Mouse (Mus musculus) CD4-positive, CD25-positive, alpha-beta regulatory T cell, adult 4 months (primary cell): ENCODE measurements around the gene Fkbpl. TPM values are rescaled to one million over a fixed set of nuclear protein-coding genes. Genes with fewer than 3 reads are reported as not detected.

ENCODE experiments used
- ATAC-seq: one replicate; pipeline ENCODE4 v1.8.0; 2017
- polyA plus RNA-seq, 2 experiments: library from polyadenylated mRNA; unstranded; fragments of 100-300 nt; shearing (Covaris generic); gene quantifications; one replicate each; pipeline ENCODE4 v1.2.1; 2017

Gene Fkbpl
- polyA plus RNA-seq, 2 experiments from 2014 or later: 3.6 to 5.9 TPM

DNA sequence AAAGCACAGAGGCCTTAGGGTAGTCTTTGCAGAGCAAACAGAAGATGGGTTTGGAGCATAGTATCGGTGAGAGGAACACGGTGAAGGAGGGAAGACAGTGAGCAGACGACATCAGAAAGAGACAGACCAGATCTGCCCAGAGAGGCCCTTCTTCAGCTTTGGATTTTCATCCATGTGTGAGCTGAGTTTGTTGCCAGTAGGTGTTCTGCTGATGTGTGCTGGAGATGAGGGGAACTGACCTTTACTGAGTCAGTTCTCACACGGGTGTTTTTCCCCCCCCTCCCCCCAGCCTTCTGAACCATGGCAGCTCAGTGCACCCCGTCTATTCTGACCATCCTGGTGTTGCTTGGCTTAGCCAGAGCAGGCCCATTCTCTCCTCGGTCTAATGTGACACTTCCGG, 25.7 kb downstream of the Fkbpl start, which contains the start of gene Tnxb:
Gene Tnxb, plus strand, starts transcription at position 301 of the 400 bp plus-strand sequence.
- no peak for ATAC-seq

DNA sequence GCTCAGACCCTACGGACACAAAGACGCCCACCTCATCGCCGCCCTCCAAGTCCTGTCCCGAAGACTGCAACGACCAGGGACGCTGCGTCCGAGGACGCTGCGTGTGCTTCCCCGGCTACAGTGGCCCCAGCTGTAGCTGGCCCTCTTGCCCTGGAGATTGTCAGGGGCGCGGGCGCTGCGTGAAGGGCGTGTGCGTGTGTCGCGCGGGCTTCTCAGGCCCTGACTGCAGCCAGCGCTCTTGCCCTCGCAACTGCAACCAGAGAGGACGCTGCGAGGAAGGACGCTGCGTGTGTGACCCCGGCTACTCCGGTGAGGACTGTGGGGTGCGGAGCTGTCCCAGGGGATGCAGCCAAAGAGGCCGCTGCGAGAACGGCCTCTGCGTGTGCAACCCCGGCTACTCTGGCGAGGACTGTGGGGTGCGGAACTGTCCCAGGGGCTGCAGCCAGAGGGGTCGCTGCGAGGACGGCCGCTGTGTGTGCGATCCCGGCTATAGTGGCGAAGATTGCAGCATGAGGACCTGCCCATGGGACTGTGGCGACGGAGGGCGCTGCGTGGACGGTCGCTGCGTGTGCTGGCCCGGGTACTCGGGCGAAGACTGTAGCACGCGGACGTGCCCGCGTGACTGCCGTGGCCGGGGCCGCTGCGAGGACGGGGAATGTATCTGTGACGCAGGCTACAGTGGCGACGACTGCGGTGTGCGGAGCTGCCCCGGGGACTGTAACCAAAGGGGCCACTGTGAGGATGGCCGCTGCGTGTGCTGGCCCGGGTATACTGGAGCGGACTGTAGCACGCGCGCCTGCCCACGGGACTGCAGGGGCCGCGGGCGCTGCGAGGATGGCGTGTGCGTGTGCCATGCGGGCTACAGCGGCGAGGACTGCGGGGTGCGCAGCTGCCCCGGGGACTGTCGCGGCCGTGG, 26.8 kb downstream of the Fkbpl start:
- no peak for ATAC-seq

DNA sequence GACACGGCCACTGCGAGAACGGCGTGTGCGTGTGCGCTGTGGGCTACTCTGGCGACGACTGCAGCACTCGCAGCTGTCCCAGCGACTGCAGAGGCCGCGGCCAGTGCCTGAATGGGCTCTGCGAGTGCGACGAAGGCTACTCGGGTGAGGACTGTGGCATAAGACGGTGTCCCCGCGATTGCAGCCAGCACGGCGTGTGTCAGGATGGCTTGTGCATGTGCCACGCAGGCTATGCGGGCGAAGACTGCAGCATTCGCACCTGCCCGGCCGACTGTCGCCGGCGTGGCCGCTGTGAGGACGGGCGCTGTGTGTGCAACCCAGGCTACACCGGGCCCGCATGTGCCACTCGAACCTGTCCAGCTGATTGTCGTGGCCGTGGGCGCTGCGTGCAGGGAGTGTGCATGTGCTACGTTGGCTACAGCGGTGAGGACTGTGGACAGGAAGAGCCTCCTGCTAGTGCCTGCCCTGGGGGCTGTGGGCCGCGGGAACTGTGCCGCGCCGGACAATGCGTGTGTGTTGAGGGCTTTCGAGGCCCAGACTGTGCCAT, 27.8 kb downstream of the Fkbpl start:
- no peak for ATAC-seq

DNA sequence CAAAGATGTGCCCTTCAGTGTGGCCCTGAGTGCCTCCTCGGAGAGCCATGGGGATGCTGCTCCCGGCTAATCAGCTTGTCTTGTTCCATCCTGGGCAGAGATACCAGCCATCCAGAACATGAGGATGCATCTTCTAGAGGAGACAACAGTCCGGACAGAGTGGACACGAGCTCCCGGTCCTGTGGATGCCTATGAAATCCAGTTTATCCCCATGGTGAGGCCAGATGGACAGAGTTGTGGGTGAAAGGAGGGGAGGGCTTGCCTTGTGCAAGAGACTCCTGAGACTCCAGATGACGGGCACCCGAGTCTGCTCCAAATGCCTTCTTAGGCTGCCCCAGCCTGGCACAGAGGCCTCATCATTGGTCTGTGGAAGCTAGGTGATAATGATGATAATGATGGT, 28.6 kb downstream of the Fkbpl start:
- ATAC-seq: no peak

DNA sequence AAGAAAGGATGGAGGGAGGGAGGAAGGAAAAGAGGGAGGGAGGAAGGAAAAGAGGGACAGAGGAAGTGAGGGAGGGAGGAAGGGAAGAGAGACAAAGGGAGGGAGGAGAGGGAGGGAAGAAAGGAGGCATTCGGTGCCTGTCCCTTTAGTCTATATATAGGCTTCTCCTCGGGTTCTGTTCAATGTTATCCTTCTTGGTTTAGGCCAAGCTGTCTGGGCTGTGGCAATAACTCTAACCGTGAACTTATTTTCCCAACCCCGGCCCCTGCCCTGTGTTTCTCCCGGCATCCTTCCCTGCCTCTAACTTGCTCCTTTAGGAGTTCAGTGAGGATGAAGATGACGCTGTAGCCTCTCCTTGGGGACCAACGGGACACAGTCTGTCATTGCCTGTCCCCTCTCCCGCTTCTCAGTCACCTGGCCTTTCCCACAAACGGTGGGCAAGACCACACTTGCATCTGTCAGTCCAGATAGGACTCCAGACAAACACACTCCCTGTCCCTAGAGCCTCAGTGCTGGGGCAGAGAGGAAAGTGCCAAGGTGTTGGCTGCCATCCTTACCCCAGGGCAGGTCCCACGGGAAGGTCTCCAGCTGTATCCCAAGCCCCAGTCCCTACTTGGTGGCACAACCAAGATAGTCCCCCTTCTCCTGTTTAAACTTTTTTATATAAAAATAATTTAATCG, 30.1 kb downstream of the Fkbpl start:
- no peak for ATAC-seq

DNA sequence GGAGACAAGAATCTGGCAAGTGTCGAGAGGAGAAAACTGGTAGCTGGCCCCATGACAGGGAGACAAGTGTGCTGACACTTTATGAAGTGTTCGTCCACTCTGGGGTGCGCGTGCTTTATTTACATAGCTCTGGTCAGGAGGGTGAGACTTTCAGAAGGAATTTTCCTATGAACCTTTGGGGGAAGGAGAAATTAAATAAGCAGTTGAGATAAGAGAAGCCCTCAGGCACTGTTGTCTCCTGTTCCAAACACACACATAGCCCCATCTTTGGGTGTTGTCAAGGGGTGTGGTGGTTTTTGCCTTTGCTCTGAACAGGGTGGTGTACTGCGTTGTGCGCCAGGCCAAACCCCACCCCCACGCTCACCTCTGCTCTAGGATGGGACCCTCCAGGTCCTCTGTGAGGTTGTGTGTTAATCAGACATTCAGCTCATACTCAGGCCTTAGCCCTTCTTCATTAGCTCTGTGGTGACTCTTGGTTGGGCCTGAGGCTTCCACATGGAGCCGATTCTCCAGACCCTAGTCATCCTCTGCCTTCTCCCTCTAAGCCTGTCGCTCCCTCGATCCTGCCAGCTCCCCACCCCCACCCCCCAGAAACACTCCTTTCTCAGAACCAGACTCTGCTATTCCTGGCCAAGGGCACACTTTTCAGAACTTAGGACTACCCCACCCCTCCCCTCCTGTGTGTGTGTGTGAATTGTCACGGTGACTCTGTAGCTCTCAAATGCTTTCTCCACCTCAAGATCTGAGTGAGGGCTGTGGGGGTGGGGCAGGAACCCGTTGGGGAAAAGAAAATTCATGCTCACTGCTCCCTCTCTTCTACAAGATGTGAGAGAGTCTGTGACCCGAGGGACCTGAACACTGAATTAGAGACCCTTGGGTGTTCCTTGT, 30.9 kb downstream of the Fkbpl start:
- no peak for ATAC-seq

DNA sequence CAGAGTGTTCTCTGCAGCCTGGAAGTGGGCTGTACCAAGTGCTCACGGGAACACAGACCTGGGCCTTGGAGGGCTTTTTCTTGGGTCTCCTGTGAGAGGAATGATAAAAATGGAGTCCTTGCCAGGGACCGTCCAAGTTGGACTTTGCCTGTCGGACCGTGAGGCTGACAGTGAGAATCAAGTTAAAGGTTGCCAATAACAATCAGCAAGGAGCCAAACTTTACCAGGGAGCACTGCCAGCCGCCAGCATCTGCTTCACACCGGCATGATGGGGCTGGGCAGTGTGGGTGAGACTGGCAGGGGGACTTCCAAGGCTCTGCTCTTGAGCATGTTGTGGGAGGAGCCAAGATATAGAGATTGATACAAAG, 31.5 kb downstream of the Fkbpl start:
- ATAC-seq: no peak

DNA sequence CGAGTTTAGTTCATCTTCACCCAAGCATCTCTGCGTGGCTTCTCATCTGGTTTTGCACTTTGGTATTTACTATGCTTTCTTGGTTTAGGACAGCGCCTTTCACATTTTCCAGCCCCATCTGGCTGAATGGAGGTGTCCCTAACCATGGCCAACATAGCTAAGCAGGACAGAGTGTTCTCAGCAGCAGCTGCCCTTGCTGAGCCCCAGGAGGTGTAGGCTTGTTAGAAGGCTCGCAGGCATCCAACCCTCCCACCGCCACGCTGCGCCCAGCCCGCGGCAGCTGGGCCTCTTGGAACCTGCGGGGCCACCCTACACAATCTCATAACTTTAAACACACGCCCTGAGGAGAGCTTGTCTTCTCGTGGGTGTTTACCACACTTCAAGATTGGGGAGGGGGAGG, 32.1 kb downstream of the Fkbpl start:
- ATAC-seq: no peak

DNA sequence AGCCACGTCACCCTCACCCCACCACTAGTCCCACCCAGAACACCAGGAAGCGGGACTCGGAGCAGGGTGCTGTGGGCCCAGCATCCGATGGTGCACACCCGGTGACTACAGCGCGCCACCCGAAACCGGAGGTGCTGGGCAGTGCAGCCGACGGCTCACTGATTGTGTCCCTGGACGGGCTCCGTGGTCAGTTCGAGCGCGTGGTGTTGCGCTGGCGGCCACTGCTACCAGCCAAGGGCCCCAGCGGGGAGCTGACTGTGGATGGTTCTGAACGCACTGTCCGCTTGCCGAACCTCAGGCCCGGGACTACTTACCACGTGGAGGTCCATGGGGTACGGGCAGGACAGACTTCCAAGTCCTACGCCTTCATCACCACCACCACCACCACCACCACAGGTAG, 35.6 kb downstream of the Fkbpl start:
- no peak for ATAC-seq

DNA sequence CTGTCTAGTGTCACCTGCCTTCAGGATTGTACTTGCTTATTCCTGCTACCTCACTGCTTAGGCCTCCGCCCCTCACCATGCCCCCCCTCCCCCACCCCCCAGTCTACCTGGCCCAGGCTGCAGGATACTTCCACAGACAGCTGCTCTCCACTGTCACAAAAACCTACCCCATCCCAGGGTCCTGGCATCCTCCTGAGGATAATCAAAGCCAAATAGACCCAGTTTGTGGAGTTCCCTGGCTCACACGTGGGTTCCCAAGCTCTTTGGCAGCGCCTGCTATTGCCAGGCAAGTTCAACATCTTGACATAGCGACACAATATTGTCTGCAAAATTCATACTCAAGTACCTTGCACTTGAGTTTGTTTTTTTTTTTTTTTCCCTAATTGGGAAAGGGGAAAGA, 36.1 kb downstream of the Fkbpl start:
- ATAC-seq: no peak

DNA sequence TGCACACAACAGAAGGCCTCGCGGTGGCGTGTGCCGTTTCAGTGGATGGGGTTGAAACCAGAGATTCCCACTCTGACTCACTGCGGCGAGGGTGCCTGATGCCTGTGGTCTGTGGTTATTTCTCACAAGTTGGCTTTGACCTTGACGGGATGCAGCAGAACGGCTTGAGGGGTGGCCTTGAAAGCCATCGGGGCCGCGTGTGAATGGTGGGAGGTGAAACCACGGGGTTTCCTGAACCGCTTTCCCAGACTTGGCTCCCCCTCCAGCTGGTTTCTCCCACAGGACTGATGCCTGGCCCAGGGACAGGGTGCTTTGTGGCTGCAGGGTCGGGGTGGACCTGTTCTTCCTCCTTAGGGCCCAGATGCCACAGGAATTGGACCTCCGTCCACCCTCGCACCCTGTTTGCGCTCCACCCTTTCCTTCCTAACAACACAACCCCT, 36.6 kb downstream of the Fkbpl start:
- ATAC-seq: no peak

DNA sequence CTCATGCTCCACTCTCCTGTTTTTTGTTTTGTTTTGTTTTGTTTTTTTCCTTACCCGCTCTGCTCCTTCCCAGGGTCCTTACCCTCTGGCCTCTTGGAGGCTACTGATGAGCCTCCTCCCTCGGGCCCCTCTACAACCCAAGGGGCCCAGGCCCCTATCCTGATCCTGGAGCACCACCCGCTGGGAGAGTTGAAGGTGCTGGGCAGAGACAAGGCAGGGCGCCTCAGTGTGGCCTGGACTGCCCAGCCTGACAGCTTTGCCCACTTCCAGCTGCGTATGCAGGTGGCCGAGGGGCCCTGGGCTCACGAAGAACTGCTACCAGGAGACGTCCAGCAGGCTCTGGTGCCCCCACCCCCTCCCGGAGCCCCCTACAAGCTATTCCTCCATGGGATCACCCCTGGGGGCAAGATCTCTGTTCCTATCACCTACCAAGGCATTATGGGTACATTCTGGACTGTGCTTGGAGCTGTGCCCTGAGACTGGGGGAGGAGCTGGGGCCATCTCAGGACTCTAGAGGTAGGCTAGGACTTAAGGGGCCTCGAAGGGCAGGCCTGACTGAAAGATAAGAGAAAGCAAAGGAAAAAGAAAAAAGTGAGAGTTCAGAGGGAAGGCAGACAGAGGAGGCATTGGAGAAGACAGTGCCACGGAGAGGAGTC, 37.4 kb downstream of the Fkbpl start:
- ATAC-seq: no peak

DNA sequence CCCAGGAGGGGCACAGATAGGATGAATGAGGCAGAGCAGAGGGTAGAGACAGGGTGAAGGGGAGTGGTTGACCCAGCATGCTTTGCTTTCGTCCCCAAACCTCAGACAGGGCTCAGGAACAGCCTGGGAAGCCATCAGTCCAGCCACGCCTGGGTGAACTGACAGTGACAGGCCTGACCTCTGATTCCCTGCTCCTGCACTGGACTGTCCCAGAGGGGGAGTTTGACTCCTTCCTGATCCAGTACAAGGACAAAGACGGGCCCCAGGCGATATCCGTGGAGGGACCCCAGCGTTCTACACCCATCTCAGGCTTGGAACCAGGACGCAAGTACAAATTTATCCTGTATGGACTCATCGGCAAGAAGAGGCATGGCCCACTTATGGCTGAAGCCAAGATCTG, 38.6 kb downstream of the Fkbpl start:
- no peak for ATAC-seq

DNA sequence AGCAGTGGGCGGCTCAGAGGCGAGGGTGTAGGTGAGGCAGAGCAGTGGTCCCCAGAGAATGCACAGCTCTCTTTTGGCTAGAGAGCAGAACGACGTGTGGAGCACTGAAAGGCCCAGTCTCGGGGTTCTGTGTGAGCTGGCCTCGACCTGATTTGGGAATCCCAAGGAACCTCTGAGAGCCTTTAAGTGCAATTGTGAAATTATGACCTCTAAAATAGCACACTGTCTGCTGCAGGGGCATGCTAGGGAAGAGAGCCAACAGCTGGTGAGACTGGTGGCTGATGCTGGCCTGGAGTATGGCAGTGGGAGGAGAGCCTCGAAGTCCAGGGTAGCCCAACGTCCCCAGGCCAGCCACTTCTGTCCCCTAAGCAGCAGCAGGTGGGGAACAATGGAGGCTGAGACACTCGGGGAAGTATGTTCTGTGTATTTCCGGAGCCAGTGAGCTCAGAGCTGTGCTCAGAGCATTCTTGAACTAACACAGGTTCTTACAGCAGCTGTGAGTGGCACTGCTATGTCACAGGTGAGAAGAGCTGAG, 39.2 kb downstream of the Fkbpl start:
- ATAC-seq: no peak

DNA sequence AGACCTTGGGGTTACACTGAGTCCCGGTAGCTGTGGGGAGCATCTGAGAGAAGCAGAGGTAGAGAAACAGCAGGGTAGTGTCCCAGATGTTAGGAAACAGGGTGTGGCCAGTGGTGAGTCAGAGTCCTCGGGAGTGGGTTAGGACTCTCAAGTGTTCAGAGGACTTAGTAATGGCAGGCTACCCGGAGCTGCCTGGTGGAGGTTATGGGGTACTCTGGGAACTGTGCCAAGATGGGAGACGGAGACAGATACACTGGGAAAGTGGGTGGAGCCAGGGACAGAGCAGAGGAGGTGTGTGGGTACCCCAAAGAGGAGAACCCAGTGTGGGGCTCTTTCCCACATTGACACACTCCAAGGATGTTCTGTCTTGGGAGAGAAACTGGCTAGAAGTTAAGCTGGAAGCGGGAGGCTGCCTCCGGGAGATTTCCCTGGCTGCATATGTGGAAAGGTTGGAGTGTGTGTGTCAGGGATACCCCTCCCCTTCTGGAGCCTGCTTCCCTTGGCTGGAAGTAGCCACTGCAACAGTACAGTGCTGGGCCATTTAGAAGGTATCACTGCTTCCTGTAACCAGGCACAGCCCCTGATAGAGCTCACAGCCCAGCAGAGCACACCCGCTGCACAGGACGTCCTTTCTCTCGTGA, 39.8 kb downstream of the Fkbpl start:
- ATAC-seq: no peak

DNA sequence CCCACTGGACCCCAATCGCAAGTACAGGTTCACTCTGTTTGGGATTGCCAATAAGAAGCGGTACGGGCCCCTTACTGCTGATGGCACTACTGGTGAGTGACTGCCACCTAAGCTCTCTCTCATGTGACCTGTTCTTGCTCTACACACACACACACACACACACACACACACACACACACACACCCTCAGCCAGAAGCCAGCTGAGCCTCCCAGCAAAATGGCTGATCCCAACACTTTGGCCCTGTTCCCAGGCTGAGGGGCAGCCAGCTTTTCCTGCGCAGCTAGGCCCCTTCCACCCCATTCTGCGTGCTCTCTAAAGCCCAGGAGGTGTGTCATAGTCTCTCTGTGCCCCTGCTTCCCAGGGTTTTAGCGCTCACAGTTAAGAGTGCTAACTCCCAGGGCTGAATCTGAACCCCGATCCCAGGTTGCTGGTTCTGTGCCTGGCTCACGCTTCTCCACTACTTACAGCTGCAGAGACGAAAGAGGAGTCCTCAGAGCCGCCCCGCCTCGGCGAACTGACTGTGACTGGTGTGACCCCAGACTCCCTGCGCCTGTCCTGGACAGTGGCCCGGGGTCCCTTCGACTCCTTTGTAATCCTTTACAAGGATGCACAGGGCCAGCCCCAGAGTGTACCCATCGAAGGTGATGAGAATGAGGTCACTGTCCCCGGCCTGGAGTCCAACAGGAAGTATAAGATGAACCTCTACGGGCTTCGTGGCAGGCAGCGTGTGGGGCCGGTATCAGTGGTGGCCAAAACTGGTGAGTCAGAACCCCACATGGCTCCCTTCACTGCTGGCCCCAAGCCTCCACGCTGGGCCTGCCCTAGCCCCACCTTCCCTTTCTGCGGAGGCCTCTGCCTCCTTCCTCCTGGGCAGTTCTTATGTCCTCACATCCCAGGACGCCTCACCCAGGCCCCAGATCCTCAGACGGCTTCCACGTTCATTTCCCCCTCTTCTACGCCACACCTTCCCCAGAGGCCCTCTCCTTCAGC, 40.9 kb downstream of the Fkbpl start:
- no peak for ATAC-seq

DNA sequence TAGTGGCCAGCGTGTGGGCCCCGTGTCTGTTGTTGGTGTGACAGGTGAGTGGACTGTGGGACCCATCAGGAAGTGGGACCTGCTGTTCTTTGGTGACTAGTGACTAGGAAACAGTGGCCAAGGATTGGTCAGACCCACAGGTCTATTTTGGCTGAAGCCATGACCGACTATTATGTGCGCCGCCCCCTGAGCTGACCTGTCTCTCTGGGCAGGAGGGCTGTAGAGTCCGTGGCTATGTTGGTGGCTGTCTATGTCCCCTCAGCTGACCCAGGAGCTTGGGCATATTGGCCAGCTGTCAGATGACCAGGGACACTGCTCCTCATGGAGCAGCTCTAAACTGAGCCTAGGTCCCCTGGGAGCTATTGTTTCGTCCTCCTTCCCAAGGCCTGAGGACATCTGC, 44.3 kb downstream of the Fkbpl start:
- ATAC-seq: no peak

DNA sequence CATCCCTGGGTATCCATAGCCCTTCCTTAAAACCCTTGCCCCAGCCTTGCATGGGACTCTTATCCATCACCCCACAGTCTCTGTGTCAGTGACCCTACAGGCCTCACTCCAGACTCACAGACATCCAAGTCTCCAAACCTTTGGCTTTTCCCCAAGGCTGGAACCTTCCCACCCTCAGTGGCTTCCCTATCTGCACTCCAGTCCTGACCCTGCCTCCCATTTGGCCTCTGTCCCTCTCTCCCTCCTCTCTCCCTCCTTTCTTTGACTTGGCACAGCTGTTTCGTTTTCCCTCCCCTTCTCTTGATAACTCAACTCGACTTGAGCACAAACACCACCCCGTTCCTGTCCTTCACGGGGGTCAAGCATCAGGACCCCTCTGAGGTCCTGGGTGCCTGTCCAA, 45.9 kb downstream of the Fkbpl start:
- ATAC-seq: no peak

DNA sequence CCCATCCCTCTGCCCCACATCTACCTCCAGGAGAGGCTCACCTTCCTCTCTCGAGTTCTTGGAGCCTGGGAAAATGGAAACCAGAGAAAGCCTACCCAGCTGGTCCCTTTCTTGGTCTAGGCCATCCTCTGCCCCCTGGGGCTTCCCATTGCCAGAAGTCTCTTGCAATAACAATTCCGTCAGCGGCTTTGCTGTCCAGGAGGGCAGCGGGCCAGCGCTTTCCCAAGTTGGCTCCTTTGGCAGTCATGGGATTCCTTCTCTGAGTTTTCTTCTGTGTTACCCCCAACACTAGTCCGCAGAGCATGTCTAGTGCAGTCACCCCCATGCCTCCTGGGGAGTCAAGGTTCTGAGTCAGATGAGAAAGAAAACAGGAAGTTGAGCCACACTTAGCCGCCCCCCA, 48.3 kb downstream of the Fkbpl start:
- no peak for ATAC-seq
